Mouse (Mus musculus) stomach, embryonic 14.5 days (tissue): ENCODE data around the gene Gm10639. TPM values are rescaled to one million over a fixed set of nuclear protein-coding genes. Genes with fewer than 3 reads are reported as not detected.
"Not testable (repeated sequence)": the region's sequence is repeated elsewhere in the genome, so short reads cannot be mapped to it uniquely, and the experiment has no call there.

Experiments
- ATAC-seq: fragments of 200-750 bp; cut with Nextera tagmentation; 2 replicates; pipeline ENCODE4 v1.8.0; 2017; ENCODE audit warnings: low read depth, moderate TSS enrichment; ENCODE audit not compliant: insufficient number of reproducible peaks, insufficient read depth, low FRiP score
- H3K27ac ChIP-seq: fragments of 300-500 bp; sonication (generic); 2 replicates; pipeline ENCODE4 v1.5.1; 2014; ENCODE audit warnings: mild to moderate bottlenecking, low read length, moderate library complexity, mixed read lengths
- H3K27me3 ChIP-seq: fragments of 300-500 bp; sonication (generic); 2 replicates; pipeline ENCODE4 v1.6.1; 2014; ENCODE audit warnings: low read length, control low read depth, mixed read lengths; ENCODE audit not compliant: control insufficient read depth, insufficient read depth
- H3K36me3 ChIP-seq: fragments of 300-500 bp; sonication (generic); 2 replicates; pipeline ENCODE4 v1.6.1; 2014; ENCODE audit warnings: mild to moderate bottlenecking, control low read depth, low read length, moderate library complexity, mixed read lengths; ENCODE audit not compliant: control insufficient read depth, insufficient read depth
- H3K4me1 ChIP-seq: fragments of 300-500 bp; sonication (generic); 2 replicates; pipeline ENCODE4 v1.6.1; 2014; ENCODE audit warnings: low read length, control low read depth, mixed read lengths; ENCODE audit not compliant: control insufficient read depth, insufficient read depth
- H3K4me2 ChIP-seq: fragments of 300-500 bp; sonication (generic); replicated peaks from 2 replicates; pipeline ENCODE4 v1.6.1; 2014; ENCODE audit warnings: low read depth, low read length, control low read depth
- H3K4me3 ChIP-seq: fragments of 300-500 bp; sonication (generic); 2 replicates; pipeline ENCODE4 v1.5.1; 2014; ENCODE audit warnings: low read depth, low read length, control low read depth
- H3K9ac ChIP-seq: fragments of 300-500 bp; sonication (generic); replicated peaks from 2 replicates; pipeline ENCODE4 v1.6.1; 2014; ENCODE audit warnings: low read depth, mild to moderate bottlenecking, control low read depth, low read length, moderate library complexity, mixed read lengths
- H3K9me3 ChIP-seq: fragments of 300-500 bp; sonication (generic); 2 replicates; pipeline ENCODE4 v1.6.1; 2016; ENCODE audit warnings: low read depth, low read length, control low read depth; ENCODE audit not compliant: control insufficient read depth
- WGBS: fragments of 180-500 bp; shearing (Covaris S2); extraction: QIAGEN DNeasy Blood & Tissue Kit; methylation state at CpG from one replicate; pipeline ENCODE4 v1.1.7; 2014; 5-methylcytosine and 5-hydroxymethylcytosine counted together
- polyA plus RNA-seq: library from polyadenylated mRNA; unstranded; fragments of >200 nt; fragmentation: Nextera tagmentation; extraction: Ambion mirVana; gene quantifications from 2 replicates; pipeline ENCODE4 v1.2.1, GENCODE M21; 2014

The Gm10639 gene
- 0.49 TPM in 1 of 2 replicates, not detected in the other for polyA plus RNA-seq

DNA sequence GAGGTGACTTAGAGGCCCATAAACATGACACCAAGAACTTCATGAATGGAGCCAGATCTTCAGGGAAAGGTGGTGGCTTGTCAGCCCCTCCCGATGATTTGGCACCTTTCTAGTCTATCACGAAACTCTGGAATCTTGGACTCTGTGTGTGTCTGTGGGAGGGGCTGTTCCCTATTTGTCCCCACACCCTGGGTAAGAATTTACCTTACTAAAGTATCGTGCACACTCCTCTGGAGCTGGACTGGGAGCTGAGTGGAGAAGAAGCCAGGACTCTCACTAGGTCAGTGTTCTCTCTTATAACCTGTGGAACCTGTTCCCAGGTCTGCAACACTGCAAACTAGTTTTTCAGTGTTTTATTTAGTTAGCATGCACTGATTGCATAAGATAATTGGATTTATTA, at the start of gene Gm10639:
TSS of gene Gm10639 (plus strand) at position 201 of the 400 bp plus-strand sequence.
- not testable (repeated sequence) for H3K36me3 ChIP-seq, H3K9ac ChIP-seq, H3K4me2 ChIP-seq, H3K9me3 ChIP-seq, H3K27me3 ChIP-seq, H3K4me1 ChIP-seq, H3K27ac ChIP-seq, H3K4me3 ChIP-seq
- 77% methylated on average over 3 of the region's 3 CpGs for WGBS
- 0 out of 2 replicates have a peak, but pooled peaks have one; percentile 46 for ATAC-seq

DNA sequence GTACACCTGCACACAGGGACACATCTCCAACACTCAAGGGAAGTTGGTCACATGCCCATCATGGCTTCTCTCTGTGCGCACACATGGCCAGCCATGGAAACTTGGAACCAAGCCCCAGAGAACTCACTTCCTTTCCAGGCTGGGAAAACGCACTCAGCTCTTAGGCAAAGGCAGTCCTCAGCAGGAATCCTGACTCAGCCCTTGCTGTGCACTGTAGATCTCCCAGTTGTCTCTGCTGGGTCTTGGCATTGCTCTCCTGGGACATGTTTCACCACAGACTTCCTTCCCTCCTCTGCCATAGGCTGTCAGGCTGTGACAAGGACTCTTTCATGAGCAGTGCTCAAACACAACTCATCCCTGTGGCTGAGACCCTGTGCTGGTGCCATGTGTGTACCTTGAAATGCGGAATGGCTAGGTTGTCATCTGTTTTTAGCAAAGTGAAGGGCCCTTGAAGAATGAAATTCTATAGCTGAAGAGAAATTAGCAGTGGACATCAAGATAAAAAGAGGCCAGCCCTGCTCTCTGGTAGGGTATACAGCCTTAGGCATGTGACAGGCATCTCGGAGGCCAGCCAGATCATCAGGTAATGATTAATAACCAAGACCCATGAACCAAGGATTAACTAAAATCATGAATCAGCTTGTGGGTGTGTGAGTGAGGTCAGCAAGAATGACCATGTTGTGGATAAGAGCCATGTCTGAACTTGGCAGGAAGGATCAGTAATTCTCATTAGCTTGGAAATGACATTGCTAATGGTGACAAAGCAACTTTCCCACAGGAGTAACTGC, 33.8 kb upstream of the Gm10639 start:
- not testable (repeated sequence) for H3K27me3 ChIP-seq, ATAC-seq, H3K36me3 ChIP-seq, H3K4me1 ChIP-seq, H3K9ac ChIP-seq, H3K27ac ChIP-seq, H3K4me3 ChIP-seq, H3K9me3 ChIP-seq, H3K4me2 ChIP-seq
- 56% methylated on average over 4 of the region's 4 CpGs for WGBS

DNA sequence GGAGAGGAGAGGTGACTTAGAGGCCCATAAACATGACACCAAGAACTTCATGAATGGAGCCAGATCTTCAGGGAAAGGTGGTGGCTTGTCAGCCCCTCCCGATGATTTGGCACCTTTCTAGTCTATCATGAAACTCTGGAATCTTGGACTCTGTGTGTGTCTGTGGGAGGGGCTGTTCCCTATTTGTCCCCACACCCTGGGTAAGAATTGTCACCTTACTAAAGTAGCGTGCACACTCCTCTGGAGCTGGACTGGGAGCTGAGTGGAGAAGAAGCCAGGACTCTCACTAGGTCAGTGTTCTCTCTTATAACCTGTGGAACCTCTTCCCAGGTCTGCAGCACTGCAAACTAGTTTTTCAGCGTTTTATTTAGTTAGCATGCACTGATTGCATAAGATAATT, 32.8 kb upstream of the Gm10639 start, which contains the start of gene Gm3776:
TSS of gene Gm3776 (plus strand) at position 216 of the 400 bp plus-strand sequence.
- ATAC-seq, H3K4me2 ChIP-seq, H3K9ac ChIP-seq, H3K27me3 ChIP-seq, H3K36me3 ChIP-seq, H3K4me1 ChIP-seq, H3K4me3 ChIP-seq, H3K27ac ChIP-seq, H3K9me3 ChIP-seq: not testable (repeated sequence)
- 80% methylated on average over 1 of the region's 3 CpGs for WGBS

DNA sequence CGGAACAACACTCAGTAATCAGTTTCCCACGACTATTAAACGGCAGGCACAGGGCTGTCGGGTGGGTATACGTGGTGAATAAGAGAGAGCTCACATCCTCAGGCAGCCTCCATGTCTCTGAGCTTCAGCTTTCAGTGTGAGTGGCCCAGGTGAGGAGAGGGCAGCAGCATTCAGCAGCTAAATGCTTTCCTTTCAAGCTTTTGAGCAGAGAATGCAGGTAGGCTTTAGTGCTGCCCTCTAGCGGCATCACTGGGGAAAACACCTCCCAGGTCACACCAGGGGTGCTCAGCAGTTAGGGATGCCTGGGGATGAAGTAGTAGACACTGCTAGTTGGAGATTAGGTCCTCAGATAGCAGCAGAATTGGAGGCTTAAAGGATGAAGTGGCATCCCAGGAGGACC, 30.0 kb upstream of the Gm10639 start:
- not testable (repeated sequence) for H3K9ac ChIP-seq, H3K9me3 ChIP-seq, H3K27ac ChIP-seq, H3K4me2 ChIP-seq, H3K4me3 ChIP-seq, H3K4me1 ChIP-seq, H3K36me3 ChIP-seq, H3K27me3 ChIP-seq
- 0% methylated on average over 1 of the region's 6 CpGs for WGBS
- 0 out of 2 replicates have a peak, but pooled peaks have one; percentile 43 for ATAC-seq

DNA sequence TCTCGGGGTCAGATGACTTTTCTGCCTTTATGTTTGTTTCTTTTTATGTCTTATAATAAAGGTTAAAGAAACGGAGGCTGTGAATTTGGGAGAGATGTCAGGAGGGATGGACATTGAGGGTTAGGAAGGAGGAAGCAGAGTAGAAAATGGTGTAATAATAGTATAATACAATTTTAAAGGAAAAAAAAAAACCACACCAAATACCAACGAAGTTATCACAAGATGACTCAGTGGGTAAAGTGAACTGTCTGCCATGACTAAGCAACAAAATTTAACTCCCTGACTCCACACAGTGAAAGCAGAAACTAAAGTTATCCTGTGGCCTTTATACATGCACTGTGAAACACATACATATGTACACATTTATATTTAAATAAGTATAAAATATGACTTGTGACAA, 18.8 kb upstream of the Gm10639 start:
- not testable (repeated sequence) for H3K9ac ChIP-seq, H3K4me1 ChIP-seq, H3K27ac ChIP-seq, H3K4me2 ChIP-seq, H3K9me3 ChIP-seq, H3K27me3 ChIP-seq, H3K4me3 ChIP-seq, ATAC-seq, H3K36me3 ChIP-seq
- WGBS = 71% methylated on average over 3 of the region's 3 CpGs

DNA sequence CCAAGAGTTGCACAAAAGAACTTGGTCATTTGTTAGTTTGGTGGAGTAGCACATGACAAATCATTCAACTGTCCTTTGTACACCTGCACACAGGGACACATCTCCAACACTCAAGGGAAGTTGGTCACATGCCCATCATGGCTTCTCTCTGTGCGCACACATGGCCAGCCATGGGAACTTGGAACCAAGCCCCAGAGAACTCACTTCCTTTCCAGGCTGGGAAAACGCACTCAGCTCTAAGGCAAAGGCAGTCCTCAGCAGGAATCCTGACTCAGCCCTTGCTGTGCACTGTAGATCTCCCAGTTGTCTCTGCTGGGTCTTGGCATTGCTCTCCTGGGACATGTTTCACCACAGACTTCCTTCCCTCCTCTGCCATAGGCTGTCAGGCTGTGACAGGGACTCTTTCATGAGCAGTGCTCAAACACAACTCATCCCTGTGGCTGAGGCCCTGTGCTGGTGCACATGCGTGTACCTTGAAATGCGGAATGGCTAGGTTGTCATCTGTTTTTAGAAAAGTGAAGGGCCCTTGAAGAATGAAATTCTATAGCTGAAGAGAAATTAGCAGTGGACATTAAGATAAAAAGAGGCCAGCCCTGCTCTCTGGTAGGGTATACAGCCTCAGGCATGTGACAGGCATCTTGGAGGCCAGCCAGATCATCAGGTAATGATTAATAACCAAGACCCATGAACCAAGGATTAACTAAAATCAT, 7.6 kb upstream of the Gm10639 start:
- ATAC-seq = not testable (repeated sequence)

DNA sequence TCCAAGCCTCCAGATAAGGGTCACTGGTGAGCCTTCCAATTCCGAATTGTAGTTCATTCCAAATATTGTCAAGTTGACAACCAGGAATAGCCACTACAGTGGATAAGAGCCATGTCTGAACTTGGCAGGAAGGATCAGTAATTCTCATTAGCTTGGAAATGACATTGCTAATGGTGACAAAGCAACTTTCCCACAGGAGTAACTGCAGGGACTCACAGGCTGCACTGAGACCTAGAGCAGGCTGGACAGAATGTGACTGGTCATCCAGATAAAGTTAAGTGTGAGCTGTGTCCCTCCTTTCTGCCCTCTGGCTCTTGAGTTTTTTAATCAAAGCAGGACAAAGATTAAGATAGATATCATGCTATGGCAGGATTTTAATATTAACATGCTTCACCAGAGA, 660 bp upstream of the Gm10639 start:
- not testable (repeated sequence) for H3K4me1 ChIP-seq, H3K4me3 ChIP-seq, H3K36me3 ChIP-seq, ATAC-seq, H3K27ac ChIP-seq, H3K27me3 ChIP-seq, H3K9ac ChIP-seq, H3K9me3 ChIP-seq, H3K4me2 ChIP-seq
- WGBS = 67% methylated on average over 1 of the region's 1 CpGs

More for the DNA sequence above, 7.6 kb upstream of the Gm10639 start:
- H3K4me1 ChIP-seq, H3K4me3 ChIP-seq, H3K4me2 ChIP-seq, H3K27me3 ChIP-seq, H3K9ac ChIP-seq, H3K27ac ChIP-seq, H3K9me3 ChIP-seq, H3K36me3 ChIP-seq: not testable (repeated sequence)
- WGBS = 71% methylated on average over 4 of the region's 4 CpGs

DNA sequence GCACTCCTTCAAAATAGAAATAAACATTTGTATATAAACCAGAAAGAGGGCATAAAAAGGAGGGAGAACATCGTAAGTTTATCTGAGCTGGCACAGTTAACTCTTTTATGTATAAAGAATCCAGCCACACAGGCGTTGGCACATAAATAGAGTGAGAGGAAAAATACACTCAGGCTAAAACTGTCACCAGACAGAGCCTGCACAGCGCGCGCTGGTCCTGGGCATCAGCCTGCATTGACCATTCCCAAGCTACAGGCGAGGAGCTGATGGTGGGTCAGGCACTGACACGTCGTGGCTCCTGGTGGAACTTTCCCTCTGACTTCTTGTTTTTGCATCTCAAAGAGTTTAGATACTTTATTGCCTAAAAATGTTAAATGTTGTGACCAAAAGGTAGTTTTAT, 2.7 kb downstream of the Gm10639 start:
- H3K36me3 ChIP-seq = not testable (repeated sequence)

More for the DNA sequence above, 2.7 kb downstream of the Gm10639 start:
- H3K4me1 ChIP-seq, ATAC-seq, H3K4me3 ChIP-seq, H3K27ac ChIP-seq, H3K27me3 ChIP-seq, H3K9me3 ChIP-seq, H3K9ac ChIP-seq, H3K4me2 ChIP-seq: not testable (repeated sequence)
- 87% methylated on average over 8 of the region's 8 CpGs for WGBS
